Mouse (Mus musculus): ENCODE data around the gene Sipa1. TPM values are rescaled to one million over a fixed set of nuclear protein-coding genes. Genes with fewer than 3 reads are reported as not detected.

The Sipa1 gene
- 10 to 100 TPM; 19.3 to 22.4 TPM for total RNA-seq (2021)
- long read RNA-seq, experiment 1, transcript Sipa1-203 (17 exons, 3,584 nt), result major isoform, 10 of 33 reads
- long read RNA-seq, experiment 1, transcript Sipa1-204 (16 exons, 3,583 nt), result minor isoform, 5 of 33 reads
- long read RNA-seq, experiment 1, partial matches to known transcripts, result 3 of 33 reads
- long read RNA-seq, experiment 1, other reads (novel, unspliced or antisense), result 14 of 33 reads
- long read RNA-seq, experiment 2, transcript Sipa1-203 (17 exons, 3,584 nt), result major isoform, 8 of 48 reads
- long read RNA-seq, experiment 2, partial matches to known transcripts, result 11 of 48 reads
- long read RNA-seq, experiment 2, other reads (novel, unspliced or antisense), result 24 of 48 reads

- DNase-seq, result peak; percentile 94
- intact Hi-C loops (cut with DNase I; ENCODE audit: low total_unique reads), result no loop called here
Measured at GRCm38 (mm10) chr19:5662981-5663913, at the start of gene Sipa1. Sipa1 (minus strand) TSS chr19:5663707.

DNA sequence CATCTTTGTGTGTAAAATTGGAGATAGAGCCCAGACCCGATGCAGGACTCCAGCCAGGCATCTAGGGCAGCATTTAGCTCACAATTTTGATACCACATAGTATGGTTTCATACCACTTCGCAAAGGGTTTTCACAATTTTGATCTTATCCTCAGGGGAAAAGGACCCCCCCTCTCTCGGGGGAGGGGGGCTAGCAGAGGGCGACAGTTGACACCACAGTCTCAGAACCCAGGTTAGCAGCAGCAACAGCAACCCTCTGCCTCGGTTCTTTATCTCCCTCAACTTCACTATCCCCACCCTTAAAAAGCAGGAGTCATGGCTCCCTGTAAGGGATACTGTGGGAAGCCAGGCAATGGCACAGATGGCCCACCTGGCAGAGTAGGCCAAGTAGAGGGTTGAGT is 49.7 kb upstream of the Sipa1 start:
- no peak for DNase-seq
- intact Hi-C loops (cut with DNase I; ENCODE audit: low total_unique reads), result loop anchor here (5.0 kb wide), 1 partner anchor 64 kb away; no protein-coding TSS in a partner anchor

GRCm38 (mm10) chr19:5711907-5712460 is 48.5 kb upstream of the Sipa1 start:
- peak; percentile 8 for DNase-seq
- intact Hi-C loops (cut with DNase I; ENCODE audit: low total_unique reads), result loop anchor here (5.0 kb wide), 1 partner anchor 65 kb away; no protein-coding TSS in a partner anchor

- intact Hi-C loops (cut with DNase I; ENCODE audit: low total_unique reads), result loop anchor here (5.0 kb wide), 1 partner anchor 66 kb away; no protein-coding TSS in a partner anchor
- peak; percentile 77 for DNase-seq
Measured at GRCm38 (mm10) chr19:5711218-5711617, 47.7 kb upstream of the Sipa1 start.

DNA sequence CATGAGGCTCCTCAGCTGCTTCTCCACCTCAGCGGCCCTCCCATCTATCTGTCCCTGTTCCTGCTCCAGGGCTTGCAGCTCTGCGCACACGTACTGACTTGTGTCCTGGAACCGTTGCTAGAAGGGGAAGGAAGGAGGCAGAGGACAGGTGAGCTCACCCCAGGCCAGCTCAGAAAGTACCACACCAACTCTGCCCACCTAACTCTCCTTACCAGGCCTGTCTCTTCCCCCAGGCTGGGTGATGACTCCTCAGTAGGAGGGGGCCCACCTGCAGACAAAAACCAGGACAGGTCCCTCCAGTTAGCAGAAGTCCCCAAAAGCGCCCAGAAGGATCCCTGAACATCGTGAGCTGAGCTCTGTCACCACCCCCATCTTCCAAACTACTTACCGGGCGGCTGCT is 47.1 kb upstream of the Sipa1 start:
- no peak for DNase-seq
- intact Hi-C loops (cut with DNase I; ENCODE audit: low total_unique reads), result loop anchor here (5.0 kb wide), 1 partner anchor 67 kb away; no protein-coding TSS in a partner anchor

DNA sequence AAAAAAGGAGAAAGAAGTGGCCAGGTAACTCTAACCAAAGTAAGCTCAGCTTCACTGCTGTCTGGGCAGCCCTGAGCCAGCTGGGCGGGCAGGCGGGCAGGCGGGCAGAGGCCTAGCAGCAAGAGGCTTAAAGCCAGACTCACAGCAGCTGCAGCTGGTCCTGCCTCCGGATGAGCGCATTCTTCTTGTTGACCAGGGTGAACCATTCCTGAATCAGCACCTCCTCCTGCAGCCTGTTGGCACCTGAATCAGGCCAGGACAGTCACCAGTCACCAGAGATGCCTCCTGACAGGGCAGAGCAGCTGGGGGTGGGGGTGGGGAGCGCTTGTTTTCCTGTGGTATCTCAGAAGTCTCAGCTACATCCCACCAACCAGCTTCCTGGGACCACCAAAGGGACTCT is 46.6 kb upstream of the Sipa1 start:
- peak; percentile 59 for DNase-seq
- intact Hi-C loops (cut with DNase I; ENCODE audit: low total_unique reads), result loop anchor here (5.0 kb wide), 1 partner anchor 67 kb away; no protein-coding TSS in a partner anchor

DNA sequence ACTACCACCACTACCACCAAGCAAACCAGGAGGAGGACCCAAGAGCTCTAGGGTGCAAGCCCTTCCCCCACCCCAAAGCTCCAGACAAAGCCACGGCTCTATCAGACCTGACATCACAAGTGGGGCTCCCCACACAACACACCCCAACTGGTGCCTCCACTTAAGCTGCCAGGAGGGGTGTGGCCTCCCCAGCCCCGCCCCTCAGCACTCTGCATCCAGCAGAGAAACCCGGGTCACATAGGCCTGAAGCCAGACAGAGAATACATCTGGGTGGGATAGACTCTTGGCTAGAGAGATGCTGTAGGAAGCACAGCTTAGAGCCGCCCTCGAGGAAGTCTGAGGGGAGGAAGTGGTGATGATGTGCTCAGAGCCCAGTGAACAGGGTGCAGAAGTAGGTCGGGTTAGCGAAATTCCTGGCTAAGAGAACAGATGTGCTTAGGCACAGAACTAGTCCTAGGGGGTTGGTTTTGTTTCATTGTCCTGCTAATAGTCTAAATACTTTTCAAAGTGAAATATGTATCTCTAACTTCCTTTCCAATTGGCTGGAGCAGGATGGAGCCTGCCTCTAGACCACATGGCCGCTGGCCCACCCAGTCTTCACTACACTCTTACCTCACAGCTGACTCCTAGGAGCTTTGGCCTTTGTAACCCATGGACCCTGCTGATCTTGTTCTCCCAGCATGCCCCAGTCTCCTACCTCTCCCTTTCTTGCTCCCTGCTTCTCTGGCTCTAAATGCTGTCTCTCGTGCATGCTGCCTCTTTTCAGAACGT is 41.5 kb upstream of the Sipa1 start:
- intact Hi-C loops (cut with DNase I; ENCODE audit: low total_unique reads), result no loop called here
- DNase-seq, result peak; percentile 55

DNA sequence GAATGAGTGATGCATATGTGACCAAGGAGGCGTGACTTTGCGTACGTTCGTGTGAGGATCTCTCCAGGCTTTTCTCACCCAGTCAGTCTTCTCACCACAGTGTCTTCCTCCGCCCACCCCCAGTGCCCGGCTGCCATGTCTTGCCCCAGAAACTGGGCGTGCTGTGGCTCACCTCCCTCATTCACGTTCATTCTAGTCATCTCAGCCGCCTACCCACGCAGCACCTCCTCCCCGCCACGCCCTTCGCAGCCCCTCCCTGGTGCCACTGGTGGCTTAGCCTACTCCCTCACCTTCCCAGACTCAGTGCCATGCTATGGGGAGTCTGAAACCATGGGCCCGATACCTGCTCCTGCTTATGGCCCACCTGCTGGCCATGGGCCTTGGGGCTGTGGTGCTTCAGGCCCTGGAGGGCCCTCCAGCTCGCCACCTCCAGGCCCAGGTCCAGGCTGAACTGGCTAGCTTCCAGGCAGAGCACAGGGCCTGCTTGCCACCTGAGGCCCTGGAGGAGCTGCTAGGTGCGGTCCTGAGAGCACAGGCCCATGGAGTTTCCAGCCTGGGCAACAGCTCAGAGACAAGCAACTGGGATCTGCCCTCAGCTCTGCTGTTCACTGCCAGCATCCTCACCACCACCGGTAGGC is 40.8 kb upstream of the Sipa1 start, which contains the start of gene Kcnk7:
Gene Kcnk7, plus strand, starts transcription at position 205 of the 638 bp plus-strand sequence.
- no peak for DNase-seq
- intact Hi-C loops (cut with DNase I; ENCODE audit: low total_unique reads), result no loop called here

- no peak for DNase-seq
- intact Hi-C loops (cut with DNase I; ENCODE audit: low total_unique reads), result no loop called here
Measured at GRCm38 (mm10) chr19:5695849-5696462, 32.4 kb upstream of the Sipa1 start.

DNA sequence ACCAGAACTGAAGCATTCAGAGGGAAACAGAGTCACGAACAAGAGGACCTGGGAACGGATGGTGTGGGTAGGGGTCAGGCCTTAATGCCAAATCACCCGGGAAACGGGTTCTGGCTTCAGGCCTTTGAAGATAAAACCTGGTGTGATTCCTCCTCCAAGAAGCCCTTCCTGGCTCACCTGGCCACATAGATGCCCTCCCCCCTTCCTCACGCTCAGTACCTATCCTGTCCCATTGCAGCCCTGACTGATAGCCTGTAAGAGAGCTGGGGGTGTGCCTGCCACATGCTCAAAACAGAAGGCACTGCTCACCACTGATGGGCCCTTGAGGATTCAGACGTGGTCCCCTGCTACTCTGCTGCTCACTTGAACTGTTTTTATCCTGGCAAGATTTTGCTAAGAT is 30.3 kb upstream of the Sipa1 start:
- intact Hi-C loops (cut with DNase I; ENCODE audit: low total_unique reads), result no loop called here

GRCm38 (mm10) chr19:5692913-5693396 is 29.4 kb upstream of the Sipa1 start:
- no peak for DNase-seq
- intact Hi-C loops (cut with DNase I; ENCODE audit: low total_unique reads), result no loop called here

More for the DNA sequence above, 30.3 kb upstream of the Sipa1 start:
- no peak for DNase-seq

- intact Hi-C loops (cut with DNase I; ENCODE audit: low total_unique reads), result no loop called here
- DNase-seq, result peak; percentile 72
Measured at GRCm38 (mm10) chr19:5692086-5692912, 28.8 kb upstream of the Sipa1 start.

- DNase-seq, result no peak
- intact Hi-C loops (cut with DNase I; ENCODE audit: low total_unique reads), result no loop called here
Measured at GRCm38 (mm10) chr19:5691601-5692000, 28.1 kb upstream of the Sipa1 start.

GRCm38 (mm10) chr19:5690343-5690735 is 26.8 kb upstream of the Sipa1 start:
- no peak for DNase-seq
- intact Hi-C loops (cut with DNase I; ENCODE audit: low total_unique reads), result no loop called here

DNA sequence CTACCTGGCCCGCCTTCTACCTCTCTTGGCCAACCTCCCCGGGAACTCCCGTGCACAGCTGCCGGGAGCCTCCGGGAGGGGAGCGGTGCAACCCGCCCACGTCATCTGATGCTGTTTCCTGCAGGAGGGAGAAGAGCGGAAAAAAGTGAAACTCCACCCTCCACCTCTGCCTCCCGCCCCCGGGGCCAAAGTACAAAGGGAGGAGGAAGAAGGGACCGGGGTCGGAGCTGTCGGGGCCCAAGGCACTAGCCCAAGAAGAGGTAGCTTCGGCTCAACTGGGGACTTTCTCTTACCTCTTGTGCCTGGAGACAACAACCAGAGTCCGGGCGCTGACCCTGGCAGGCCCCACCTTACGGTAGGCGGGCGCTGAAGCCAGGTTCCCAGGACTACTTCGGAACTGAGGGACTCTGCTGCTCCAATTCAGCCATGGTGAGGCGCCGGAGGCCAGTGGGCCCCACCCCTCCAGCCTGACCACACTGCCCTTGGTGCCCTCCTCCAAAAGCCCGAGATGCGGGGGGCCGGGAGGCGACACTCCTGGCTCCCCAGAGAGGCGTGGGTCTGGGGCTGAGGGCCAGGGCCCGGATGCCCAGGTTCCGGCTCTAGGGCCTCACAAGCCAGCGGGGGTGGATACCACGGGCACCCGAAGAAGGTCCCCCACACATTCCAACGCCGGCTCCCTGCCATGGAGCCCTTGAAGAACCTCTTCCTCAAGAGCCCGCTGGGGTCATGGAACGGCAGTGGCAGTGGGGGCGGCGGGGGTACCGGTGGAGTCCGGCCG is 26.2 kb upstream of the Sipa1 start:
- peak; percentile 89 for DNase-seq
- intact Hi-C loops (cut with DNase I; ENCODE audit: low total_unique reads), result no loop called here

GRCm38 (mm10) chr19:5689088-5689428 is 25.6 kb upstream of the Sipa1 start:
- DNase-seq, result no peak
- intact Hi-C loops (cut with DNase I; ENCODE audit: low total_unique reads), result no loop called here

Measured in gastrocnemius, postnatal 14 days (tissue).